Mouse (Mus musculus): ENCODE results near the gene Pkp3.

DNA sequence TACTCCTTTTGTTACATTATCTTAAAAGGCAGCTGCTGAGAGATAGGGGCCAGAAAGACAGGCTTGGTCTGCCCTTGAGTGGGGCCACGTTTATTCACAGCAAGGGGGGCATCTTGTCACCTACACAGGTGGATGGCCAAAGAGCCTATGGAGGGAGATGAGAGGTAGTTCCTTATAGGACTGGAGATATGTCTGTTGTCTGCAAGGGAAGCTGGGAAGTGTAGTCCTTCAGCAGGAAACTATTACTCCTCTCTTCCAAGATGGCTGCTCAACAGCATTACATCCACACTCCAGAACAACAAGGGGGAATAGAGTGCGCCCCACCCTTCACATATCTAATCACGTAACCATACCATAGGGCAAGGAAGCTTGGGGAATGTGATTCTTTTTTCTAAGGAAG lies 41.5 kb downstream of the Pkp3 start:
- TF ChIP-seq CTCF (IDR thresholded peaks at IDR 0.05; ENCODE audit: low read depth) = no peak
- TF ChIP-seq EP300 (IDR thresholded peaks at IDR 0.05; ENCODE audit: low read depth) = no peak

All from liver, embryonic 14.5 days (tissue).